Mouse (Mus musculus): ENCODE results near the gene Hoxa9. TPM values are rescaled to one million over a fixed set of nuclear protein-coding genes. Genes with fewer than 3 reads are reported as not detected.
A peak's percentile ranks its signal among the peaks of the same experiment; 100 is the strongest.

The Hoxa9 gene
- polyA plus RNA-seq, 1 experiment from 2014 or later, result 77.4 TPM

- peaks cover 4% of the 10 kb centered on the region for H3K27me3 ChIP-seq
- ATAC-seq (ENCODE audit: insufficient number of reproducible peaks, insufficient read depth, low FRiP score, low TSS enrichment, low read depth), result peak; percentile 3; the same call in 1 of the 2 replicates
These were observed 10.2 kb upstream of the Hoxa9 start for GRCm38 (mm10) chr6:52241001-52241621.

GRCm38 (mm10) chr6:52240389-52241000, 9.6 kb upstream of the Hoxa9 start, which contains the start of gene Hoxa10:
TSS of gene Hoxa10 (minus strand) at chr6:52240854.
- under 1% methylated on average over 35 of the region's 35 CpGs for WGBS
- H3K4me2 ChIP-seq, result peak within 1 kb of the TSS; percentile 96
- ATAC-seq (ENCODE audit: insufficient number of reproducible peaks, insufficient read depth, low FRiP score, low TSS enrichment, low read depth), result peak; percentile 15; the same call in 1 of the 2 replicates
- H3K27ac ChIP-seq, result peak within 1 kb of the TSS; percentile 100
- peaks cover 52% of the 10 kb centered on the region for H3K4me1 ChIP-seq (replicated peaks)
- H3K27me3 ChIP-seq, result peaks cover 3% of the 10 kb centered on the region; the same call in 1 of the 2 replicates
- peak within 1 kb of the TSS; percentile 100 for H3K9ac ChIP-seq (replicated peaks)
- peak within 1 kb of the TSS; percentile 99 for H3K4me3 ChIP-seq (replicated peaks)
- no peaks in the 10 kb centered on the region for H3K9me3 ChIP-seq
- H3K36me3 ChIP-seq, result peaks cover 10% of the 10 kb centered on the region; the same call in 1 of the 2 replicates

More at GRCm38 (mm10) chr6:52241001-52241621, 10.2 kb upstream of the Hoxa9 start:
- Histone ChIP-seq H3K36me3 (peaks cover 4% of the 10 kb centered on the region; the same call in 1 of the 2 replicates), H3K4me2 (peak overlapping the region; percentile 96), H3K4me1 (replicated peaks) (peaks cover 46% of the 10 kb centered on the region), H3K9ac (replicated peaks) (peak overlapping the region; percentile 100), H3K27ac (peak overlapping the region; percentile 100), H3K9me3 (no peaks in the 10 kb centered on the region), H3K4me3 (replicated peaks) (peak overlapping the region; percentile 99)
- WGBS, result 2% methylated on average over 9 of the region's 9 CpGs

GRCm38 (mm10) chr6:52239625-52240388, 8.9 kb upstream of the Hoxa9 start:
- H3K9ac ChIP-seq (replicated peaks), result peak overlapping the region; percentile 100
- under 1% methylated on average over 30 of the region's 30 CpGs for WGBS
- no peak for ATAC-seq (ENCODE audit: insufficient number of reproducible peaks, insufficient read depth, low FRiP score, low TSS enrichment, low read depth)
- H3K4me3 ChIP-seq (replicated peaks), result peak overlapping the region; percentile 99
- H3K27ac ChIP-seq, result peak overlapping the region; percentile 100
- H3K36me3 ChIP-seq, result peaks cover 11% of the 10 kb centered on the region; the same call in 1 of the 2 replicates
- H3K4me1 ChIP-seq (replicated peaks), result peaks cover 58% of the 10 kb centered on the region
- H3K27me3 ChIP-seq, result peaks cover 3% of the 10 kb centered on the region; the same call in 1 of the 2 replicates
- no peaks in the 10 kb centered on the region for H3K9me3 ChIP-seq
- peak overlapping the region; percentile 96 for H3K4me2 ChIP-seq

GRCm38 (mm10) chr6:52238976-52239375, 8.1 kb upstream of the Hoxa9 start:
- no peak for ATAC-seq (ENCODE audit: insufficient number of reproducible peaks, insufficient read depth, low FRiP score, low TSS enrichment, low read depth)
- peak overlapping the region; percentile 96 for H3K4me2 ChIP-seq
- WGBS, result 2% methylated on average over 7 of the region's 7 CpGs
- no peaks in the 10 kb centered on the region for H3K9me3 ChIP-seq
- peak overlapping the region; percentile 100 for H3K9ac ChIP-seq (replicated peaks)
- peaks cover 16% of the 10 kb centered on the region for H3K36me3 ChIP-seq
- H3K27ac ChIP-seq, result peak overlapping the region; percentile 100
- H3K27me3 ChIP-seq, result peaks cover 3% of the 10 kb centered on the region; the same call in 1 of the 2 replicates
- peak overlapping the region; percentile 99 for H3K4me3 ChIP-seq (replicated peaks)
- peaks cover 57% of the 10 kb centered on the region for H3K4me1 ChIP-seq (replicated peaks)

GRCm38 (mm10) chr6:52238155-52238545, 7.3 kb upstream of the Hoxa9 start:
- Histone ChIP-seq H3K9ac (replicated peaks) (peak overlapping the region; percentile 100), H3K27me3 (peaks cover 3% of the 10 kb centered on the region; the same call in 1 of the 2 replicates), H3K36me3 (peaks cover 25% of the 10 kb centered on the region), H3K4me1 (replicated peaks) (peaks cover 49% of the 10 kb centered on the region), H3K9me3 (no peaks in the 10 kb centered on the region), H3K4me2 (peak overlapping the region; percentile 96), H3K27ac (peak overlapping the region; percentile 100), H3K4me3 (replicated peaks) (peak overlapping the region; percentile 99)
- 4% methylated on average over 7 of the region's 7 CpGs for WGBS
- no peak for ATAC-seq (ENCODE audit: insufficient number of reproducible peaks, insufficient read depth, low FRiP score, low TSS enrichment, low read depth)

- Histone ChIP-seq H3K4me2 (peak overlapping the region; percentile 96), H3K9me3 (no peaks in the 10 kb centered on the region), H3K4me3 (replicated peaks) (peak overlapping the region; percentile 99), H3K9ac (replicated peaks) (peak overlapping the region; percentile 100), H3K36me3 (peaks cover 31% of the 10 kb centered on the region), H3K27me3 (peaks cover 3% of the 10 kb centered on the region; the same call in 1 of the 2 replicates), H3K27ac (peak overlapping the region; percentile 100), H3K4me1 (replicated peaks) (peaks cover 43% of the 10 kb centered on the region)
- WGBS, result 4% methylated on average over 10 of the region's 10 CpGs
- no peak for ATAC-seq (ENCODE audit: insufficient number of reproducible peaks, insufficient read depth, low FRiP score, low TSS enrichment, low read depth)
These were observed 6.7 kb upstream of the Hoxa9 start for GRCm38 (mm10) chr6:52237346-52238154.

- peak overlapping the region; percentile 100 for H3K9ac ChIP-seq (replicated peaks)
- ATAC-seq (ENCODE audit: insufficient number of reproducible peaks, insufficient read depth, low FRiP score, low TSS enrichment, low read depth), result no peak
- H3K36me3 ChIP-seq, result peaks cover 38% of the 10 kb centered on the region
- H3K27me3 ChIP-seq, result peaks cover 3% of the 10 kb centered on the region; the same call in 1 of the 2 replicates
- 8% methylated on average over 3 of the region's 3 CpGs for WGBS
- peaks cover 35% of the 10 kb centered on the region for H3K4me1 ChIP-seq (replicated peaks)
- H3K4me3 ChIP-seq (replicated peaks), result peak overlapping the region; percentile 99
- no peaks in the 10 kb centered on the region for H3K9me3 ChIP-seq
- peak overlapping the region; percentile 100 for H3K27ac ChIP-seq
- H3K4me2 ChIP-seq, result peak overlapping the region; percentile 96
These were observed 5.9 kb upstream of the Hoxa9 start for GRCm38 (mm10) chr6:52236806-52237205.

GRCm38 (mm10) chr6:52235866-52236265, 5.0 kb upstream of the Hoxa9 start:
- ATAC-seq (ENCODE audit: insufficient number of reproducible peaks, insufficient read depth, low FRiP score, low TSS enrichment, low read depth), result no peak
- no peaks in the 10 kb centered on the region for H3K9me3 ChIP-seq
- peak overlapping the region; percentile 99 for H3K4me3 ChIP-seq (replicated peaks)
- peaks cover 26% of the 10 kb centered on the region for H3K4me1 ChIP-seq (replicated peaks)
- H3K27me3 ChIP-seq, result peaks cover 3% of the 10 kb centered on the region; the same call in 1 of the 2 replicates
- H3K27ac ChIP-seq, result peak overlapping the region; percentile 100
- H3K36me3 ChIP-seq, result peaks cover 41% of the 10 kb centered on the region
- peak overlapping the region; percentile 96 for H3K4me2 ChIP-seq
- 8% methylated on average over 6 of the region's 6 CpGs for WGBS
- peak overlapping the region; percentile 100 for H3K9ac ChIP-seq (replicated peaks)

GRCm38 (mm10) chr6:52235267-52235666, 4.4 kb upstream of the Hoxa9 start:
- H3K36me3 ChIP-seq, result peaks cover 45% of the 10 kb centered on the region
- H3K4me2 ChIP-seq, result peak overlapping the region; percentile 96
- peak overlapping the region; percentile 100 for H3K27ac ChIP-seq
- peak overlapping the region; percentile 99 for H3K4me3 ChIP-seq (replicated peaks)
- peak; percentile 22; the same call in 1 of the 2 replicates for ATAC-seq (ENCODE audit: insufficient number of reproducible peaks, insufficient read depth, low FRiP score, low TSS enrichment, low read depth)
- 16% methylated on average over 9 of the region's 9 CpGs for WGBS
- H3K27me3 ChIP-seq, result peaks cover 3% of the 10 kb centered on the region; the same call in 1 of the 2 replicates
- peaks cover 24% of the 10 kb centered on the region for H3K4me1 ChIP-seq (replicated peaks)
- peak overlapping the region; percentile 100 for H3K9ac ChIP-seq (replicated peaks)
- no peaks in the 10 kb centered on the region for H3K9me3 ChIP-seq

- under 1% methylated on average over 68 of the region's 68 CpGs for WGBS
- Histone ChIP-seq H3K4me1 (replicated peaks) (peaks cover 24% of the 10 kb centered on the region), H3K4me3 (replicated peaks) (peak overlapping the region; percentile 99), H3K27ac (peak overlapping the region; percentile 100), H3K4me2 (peak overlapping the region; percentile 96), H3K9ac (replicated peaks) (peak overlapping the region; percentile 100), H3K9me3 (no peaks in the 10 kb centered on the region), H3K36me3 (peaks cover 51% of the 10 kb centered on the region), H3K27me3 (peaks cover 3% of the 10 kb centered on the region; the same call in 1 of the 2 replicates)
- peak; percentile 37 for ATAC-seq (ENCODE audit: insufficient number of reproducible peaks, insufficient read depth, low FRiP score, low TSS enrichment, low read depth)
These were observed 3.7 kb upstream of the Hoxa9 start for GRCm38 (mm10) chr6:52234428-52235140.

All from limb, embryonic 12.5 days (tissue).